ENCODE assay signal across 12 mouse cellular contexts in genomic region chr5:99232410-99232809, GRCm38 (mm10).
"Had no signal": no experiment of that assay in that cellular context is flagged by ENCODE, and none has a peak within 500 bp of the region (broad histone marks: within the 10 kb centered on the region; RNA-seq: fewer than 3 reads in every experiment).

No protein-coding gene starts in this region.

- H3K27me3 ChIP-seq: kidney, embryonic 15.5 days; liver, embryonic 13.5 days; neural tube, embryonic 15.5 days had no signal

- H3K9me3 ChIP-seq: kidney, embryonic 15.5 days; liver, embryonic 13.5 days; neural tube, embryonic 15.5 days had no signal

- DNase-seq: kidney, postnatal 14 days; left cerebral cortex, postnatal 4 days; liver, embryonic 13.5 days; lung, adult 18-20 months; midbrain, embryonic 14.5 days; right cerebral cortex, adult 18-20 months; right cerebral cortex, postnatal 25 days; thymus, adult 18-20 months; thymus, postnatal 14 days had no signal

- H3K27ac ChIP-seq: kidney, embryonic 15.5 days; liver, embryonic 13.5 days; neural tube, embryonic 15.5 days had no signal

- H3K4me1 ChIP-seq: liver, embryonic 13.5 days had no signal

- H3K4me2 ChIP-seq: kidney, embryonic 15.5 days; liver, embryonic 13.5 days; neural tube, embryonic 15.5 days had no signal

- H3K4me3 ChIP-seq: kidney, embryonic 15.5 days; liver, embryonic 13.5 days; myocyte; neural tube, embryonic 15.5 days had no signal

- H3K9ac ChIP-seq: kidney, embryonic 15.5 days; liver, embryonic 13.5 days; neural tube, embryonic 15.5 days had no signal
